Mouse (Mus musculus) left cerebral cortex, adult 2 months (tissue): ENCODE data around the gene Brk1. TPM values are rescaled to one million over a fixed set of nuclear protein-coding genes. Genes with fewer than 3 reads are reported as not detected.

Source experiments
- DNase-seq, 2 experiments: peaks; one replicate each; pipeline ENCODE4 v3.0.0; 2021 to 2022; ENCODE audit warnings: low spot score in 2 of 2, mixed read lengths in 1 of 2; ENCODE audit errors: extremely low spot score in 1 of 2
- H3K27ac ChIP-seq: fragments of 200-600 bp; 2 replicates; pipeline ENCODE4 v1.8.1; 2022
- H3K4me3 ChIP-seq: fragments of 200-600 bp; 2 replicates; pipeline ENCODE4 v1.8.1; 2022
- CTCF ChIP-seq: fragments of 200-600 bp; IDR thresholded peaks from 2 replicates; pipeline ENCODE4 v1.8.1; 2022; ENCODE audit warnings: antibody characterized with exemption, mild to moderate bottlenecking, moderate library complexity
- intact Hi-C: fragments of 180-260 bp; cut with DNase I; formaldehyde crosslinking; loops from one replicate; pipeline ENCODE4 v1.15.1; 2025
- total RNA-seq, 2 experiments: library from RNA; stranded (reverse); gene quantifications; 2 replicates each; pipeline ENCODE4 v1.2.3; 2021

The Brk1 gene
- total RNA-seq, 2 experiments from 2014 or later: 221 to 228 TPM

- Histone ChIP-seq H3K27ac (peak within 1 kb of the TSS; percentile 95), H3K4me3 (peak within 1 kb of the TSS; percentile 56)
- intact Hi-C loops: loop anchor here (2.0 to 5.0 kb wide), 2 partner anchors 15 to 122 kb away; partner anchors contain the start of gene Prrt3
- peak; percentile 84 to 87 for DNase-seq
- TF ChIP-seq CTCF: no peak; the same call in 1 of the 2 replicates
These were observed 19.6 kb downstream of the Brk1 start, which contains the start of gene Vhl for GRCm38 (mm10) chr6:113623941-113624751. Gene Vhl, plus strand, starts transcription at chr6:113623959.

DNA sequence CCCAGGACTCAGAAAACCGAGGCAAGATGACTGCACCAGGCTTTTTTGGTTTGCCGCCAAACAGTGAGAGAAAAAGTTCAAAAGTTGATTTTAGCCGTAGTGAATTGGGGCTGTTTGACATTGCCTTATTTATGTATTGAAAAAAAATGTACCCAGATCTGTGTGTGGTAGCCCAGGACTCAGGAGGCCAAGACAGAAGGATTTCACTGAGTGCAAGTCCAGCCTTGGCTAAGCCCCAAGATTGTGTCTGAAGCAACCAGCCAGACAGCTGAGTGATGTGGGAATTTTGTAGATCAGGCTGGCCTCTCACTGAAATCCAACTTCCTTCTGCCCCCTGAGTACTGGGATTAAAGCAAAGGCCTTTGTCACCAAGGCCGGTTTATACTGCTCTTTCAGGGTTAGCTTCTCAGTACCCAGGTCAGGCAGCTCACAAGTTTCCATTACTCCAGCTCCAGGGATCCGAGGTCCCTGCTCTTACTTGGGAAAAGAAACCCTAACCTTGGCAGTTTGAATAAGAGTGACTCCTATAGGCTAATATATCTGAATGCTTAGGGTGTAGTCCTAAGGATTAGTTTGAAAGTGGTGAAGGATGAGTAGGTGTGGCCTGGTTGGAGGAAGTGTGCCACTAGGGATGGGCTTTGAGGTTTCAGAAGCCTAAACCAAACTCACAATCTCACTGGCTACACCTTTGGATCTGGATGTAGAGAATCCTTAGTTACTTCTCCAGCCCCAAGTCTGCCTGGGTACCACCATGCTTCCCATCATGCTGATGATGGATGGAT lies 20.6 kb downstream of the Brk1 start:
- Histone ChIP-seq H3K27ac (peak overlapping the region; percentile 95; the same call in 1 of the 2 replicates), H3K4me3 (peak overlapping the region; percentile 56)
- intact Hi-C loops: loop anchor here (2.0 to 5.0 kb wide), 2 partner anchors 16 to 123 kb away; partner anchors contain the start of gene Prrt3
- no peak for TF ChIP-seq CTCF
- DNase-seq: no peak

- Histone ChIP-seq H3K4me3 (no peak overlapping the region), H3K27ac (peak overlapping the region; percentile 55)
- no peak for DNase-seq
- TF ChIP-seq CTCF: no peak
- intact Hi-C loops: no loop called here
These were observed 25.8 kb downstream of the Brk1 start for GRCm38 (mm10) chr6:113630322-113630721.

- no peak for TF ChIP-seq CTCF
- Histone ChIP-seq H3K27ac (no peak overlapping the region), H3K4me3 (no peak overlapping the region)
- DNase-seq: no peak
- intact Hi-C loops: no loop called here
These were observed 28.3 kb downstream of the Brk1 start for GRCm38 (mm10) chr6:113632863-113633262.

DNA sequence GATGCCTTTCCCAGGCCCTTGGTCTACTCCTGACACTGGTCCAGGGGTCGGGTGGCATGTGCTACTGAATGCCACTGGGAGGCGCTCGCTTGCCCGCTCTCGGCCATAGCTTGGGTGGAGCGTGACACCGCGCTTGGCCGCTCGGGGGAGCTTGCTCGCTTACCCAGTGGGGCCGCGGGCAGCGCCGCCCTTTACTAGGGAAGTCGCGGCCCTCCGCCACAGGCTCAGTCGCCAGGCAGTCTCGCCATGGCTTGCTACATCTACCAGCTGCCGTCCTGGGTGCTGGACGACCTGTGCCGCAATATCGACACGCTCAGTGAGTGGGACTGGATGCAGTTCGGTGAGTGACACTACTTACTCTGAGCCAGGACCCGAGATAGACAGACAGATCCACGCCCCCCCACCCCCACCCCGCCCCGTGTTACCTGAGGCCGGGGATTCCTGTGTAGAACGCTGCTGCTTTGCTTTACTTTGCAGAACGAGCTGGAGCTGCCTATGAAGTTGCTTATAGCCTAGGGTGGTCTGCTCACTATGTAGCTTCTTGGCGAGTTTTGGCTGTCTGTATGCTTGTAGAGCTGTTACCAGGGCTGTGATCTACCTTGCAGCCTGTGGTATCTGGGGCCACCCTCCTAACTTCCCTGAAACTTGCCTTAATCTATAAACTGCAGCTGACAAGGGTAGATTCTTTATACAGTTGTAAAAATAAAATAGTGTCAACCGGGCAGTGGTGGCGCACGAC lies 33.9 kb downstream of the Brk1 start, which contains the start of gene Irak2:
Gene Irak2, plus strand, starts transcription at position 166 of the 739 bp plus-strand sequence.
- Histone ChIP-seq H3K27ac (peak within 1 kb of the TSS; percentile 66), H3K4me3 (peak within 1 kb of the TSS; percentile 83)
- DNase-seq: peak; percentile 93 to 96
- peak; percentile 100 for TF ChIP-seq CTCF
- intact Hi-C loops: loop anchor here (1.0 to 5.0 kb wide), 3 partner anchors 43 to 439 kb away; partner anchors contain the start of gene Tatdn2

DNA sequence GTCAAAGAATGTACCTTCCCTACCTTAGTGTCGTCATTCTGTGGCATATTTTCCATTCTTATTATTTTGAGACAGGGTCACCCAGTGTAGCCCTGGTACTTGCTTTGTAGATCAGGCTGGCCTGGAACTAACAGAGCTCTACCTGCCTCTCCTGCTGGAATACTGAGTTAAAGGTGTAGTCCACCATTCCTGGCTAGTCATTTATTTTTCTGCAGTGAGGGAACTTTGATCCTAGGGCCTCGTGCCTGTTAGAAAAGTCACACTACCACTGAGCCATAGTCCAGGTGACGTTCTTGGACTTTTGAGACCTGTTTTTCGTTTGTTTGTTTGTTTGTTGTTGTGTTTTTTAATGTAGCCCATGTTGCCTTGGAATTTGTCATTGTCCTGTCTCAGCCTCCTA lies 34.6 kb downstream of the Brk1 start:
- no peak for DNase-seq
- intact Hi-C loops: loop anchor here (5.0 kb wide), 2 partner anchors 58 to 438 kb away; partner anchors contain the start of gene Tatdn2
- peak overlapping the region; percentile 83 for H3K4me3 ChIP-seq
- no peak for TF ChIP-seq CTCF
- peak overlapping the region; percentile 66; the same call in 1 of the 2 replicates for H3K27ac ChIP-seq

- TF ChIP-seq CTCF: no peak
- Histone ChIP-seq H3K4me3 (no peak overlapping the region), H3K27ac (no peak overlapping the region)
- intact Hi-C loops: no loop called here
- DNase-seq: no peak
These were observed 38.0 kb downstream of the Brk1 start for GRCm38 (mm10) chr6:113642605-113643004.

- Histone ChIP-seq H3K27ac (no peak overlapping the region; the same call in 1 of the 2 replicates), H3K4me3 (no peak overlapping the region)
- no peak for TF ChIP-seq CTCF
- intact Hi-C loops: no loop called here
- DNase-seq: no peak
These were observed 38.4 kb downstream of the Brk1 start for GRCm38 (mm10) chr6:113643021-113643420.

DNA sequence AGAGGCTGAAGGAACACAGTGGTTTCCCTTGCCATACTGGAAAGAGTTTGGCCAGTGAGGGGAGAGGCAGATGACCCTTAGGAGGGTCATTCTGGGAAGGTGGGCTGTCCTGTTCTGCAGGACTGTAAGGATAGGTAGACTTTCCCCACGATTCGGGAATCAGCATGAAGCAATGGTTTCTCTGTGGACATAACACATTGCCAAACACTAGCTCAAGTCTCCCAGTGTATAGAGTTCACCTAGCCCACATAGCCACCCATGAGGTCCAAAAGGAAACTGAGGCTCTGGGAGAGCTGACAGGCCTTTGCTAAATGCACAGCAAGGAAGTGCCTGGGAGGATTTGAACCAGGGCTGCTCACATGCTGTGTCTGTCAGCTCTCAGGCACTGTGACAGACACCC lies 39.4 kb downstream of the Brk1 start:
- Histone ChIP-seq H3K4me3 (no peak overlapping the region), H3K27ac (peak overlapping the region; percentile 81)
- intact Hi-C loops: no loop called here
- DNase-seq: no peak
- no peak for TF ChIP-seq CTCF

- no peak overlapping the region for H3K4me3 ChIP-seq
- TF ChIP-seq CTCF: no peak
- H3K27ac ChIP-seq: peak overlapping the region; percentile 78
- DNase-seq: no peak
- intact Hi-C loops: no loop called here
These were observed 40.2 kb downstream of the Brk1 start for GRCm38 (mm10) chr6:113644808-113645207.
